Comparison of ENCODE assay signal across 1 mouse cellular context in genomic region chr6:116671768-116672167, GRCm38 (mm10).
TF ChIP-seq lines count a peak whose summit lies in the region.

No protein-coding gene starts in this region.

TF ChIP-seq in CH12.LX, 34 proteins besides CTCF, POLR2A, EP300 and RAD21:
- TF ChIP-seq MXI1 (IDR thresholded peaks at IDR 0.05; ENCODE audit: low read depth, low read length): peak; percentile 65
- TF ChIP-seq BHLHE40 (IDR thresholded peaks at IDR 0.05; ENCODE audit: low read depth, low read length): peak; percentile 29; the same call in 1 of the 2 replicates
- TF ChIP-seq MAX (IDR thresholded peaks at IDR 0.05; ENCODE audit: low read length): 0 out of 2 replicates have a peak, but pooled peaks have one; percentile 38
- TF ChIP-seq TCF12 (IDR thresholded peaks at IDR 0.05; ENCODE audit: low read depth, low read length): peak; percentile 27; the same call in 1 of the 2 replicates
- no peak for TF ChIP-seq ZKSCAN1 (IDR thresholded peaks at IDR 0.05; ENCODE audit: borderline replicate concordance, low read depth, low read length)
- no peak for TF ChIP-seq JUN (IDR thresholded peaks at IDR 0.05; ENCODE audit: insufficient read depth, low read depth, low read length)
- TF ChIP-seq MYC (IDR thresholded peaks at IDR 0.05; ENCODE audit: low read depth, low read length): 0 out of 2 replicates have a peak, but pooled peaks have one; percentile 29
